Mouse (Mus musculus): ENCODE measurements around the gene Gm20662. TPM values are rescaled to one million over a fixed set of nuclear protein-coding genes. Genes with fewer than 3 reads are reported as not detected.
A peak's percentile ranks its signal among the peaks of the same experiment; 100 is the strongest.
"Not testable (repeated sequence)": the region's sequence is repeated elsewhere in the genome, so short reads cannot be mapped to it uniquely, and the experiment has no call there.

The Gm20662 gene
- total RNA-seq, 1 experiment from 2014 or later = 1.5 TPM

DNA sequence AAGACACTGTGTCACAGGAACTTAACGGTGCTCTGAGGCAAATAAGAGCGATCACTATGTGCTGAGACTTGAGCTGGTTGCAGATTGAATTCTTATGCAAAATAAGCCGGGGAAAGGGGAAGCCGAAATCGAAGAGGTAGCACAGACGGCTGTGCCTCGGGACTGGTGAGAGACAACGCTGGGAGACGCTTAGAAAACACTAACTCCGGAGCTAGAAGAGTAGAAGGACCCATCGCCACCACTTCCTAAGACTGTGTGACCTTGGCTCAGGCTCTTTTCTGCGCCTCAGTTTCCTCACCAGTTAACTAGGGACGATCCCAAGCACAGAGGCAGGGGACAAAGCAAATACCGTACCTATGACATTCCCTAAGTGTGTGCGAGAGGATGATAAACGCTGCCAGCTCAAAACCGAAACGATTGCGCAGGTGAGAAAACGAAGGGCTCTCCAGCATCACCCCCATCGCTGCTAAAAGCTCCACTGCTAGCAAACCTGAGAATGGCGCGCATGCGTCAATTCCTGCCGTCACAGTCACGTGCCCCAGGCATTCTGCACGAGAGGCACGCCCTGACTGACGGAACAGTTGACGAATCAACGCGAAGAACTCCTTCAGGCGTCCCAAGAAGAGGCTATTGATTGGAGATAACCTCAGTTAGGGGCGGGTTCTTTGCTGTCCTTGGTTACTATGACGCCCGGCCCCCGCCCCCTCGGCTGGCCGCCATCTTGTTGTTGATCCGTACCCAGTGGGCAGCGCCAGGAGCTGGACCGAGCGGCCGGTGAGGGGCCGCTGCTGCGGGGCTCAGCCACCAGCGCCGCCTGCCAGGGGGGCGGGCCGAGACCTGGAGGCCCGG is 6.0 kb downstream of the Gm20662 start, which contains the start of gene Ip6k1:
TSS of gene Ip6k1 (plus strand) at position 580 of the 849 bp plus-strand sequence.
- ATAC-seq (replicated peaks; ENCODE audit: insufficient number of reproducible peaks, low FRiP score, low TSS enrichment, poor library complexity, severe bottlenecking) = peak; percentile 100

GRCm38 (mm10) chr9:108002778-108003530 is 6.8 kb downstream of the Gm20662 start:
- ATAC-seq (replicated peaks; ENCODE audit: insufficient number of reproducible peaks, low FRiP score, low TSS enrichment, poor library complexity, severe bottlenecking) = no peak

- ATAC-seq (replicated peaks; ENCODE audit: insufficient number of reproducible peaks, low FRiP score, low TSS enrichment, poor library complexity, severe bottlenecking) = no peak
Observed at GRCm38 (mm10) chr9:108003531-108003890, 7.4 kb downstream of the Gm20662 start.

DNA sequence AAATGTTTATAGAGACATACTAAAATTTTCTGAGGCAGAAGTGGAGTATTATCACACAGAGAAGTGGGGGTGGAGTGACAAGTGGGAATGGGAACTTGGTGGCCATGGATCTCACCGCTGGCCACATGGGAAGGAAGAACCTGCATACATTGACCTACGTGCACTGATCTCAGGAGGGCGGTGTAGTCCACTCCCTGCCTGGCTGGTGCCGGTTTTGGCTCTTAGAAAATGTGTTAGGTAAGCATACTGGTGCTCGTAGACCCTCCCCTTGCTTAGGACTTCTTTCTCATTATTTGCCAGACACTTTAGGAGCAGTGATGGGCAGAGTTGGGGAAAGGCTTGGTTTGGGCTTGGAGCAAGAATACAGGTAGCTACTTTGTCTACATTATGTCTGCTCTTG is 11.9 kb downstream of the Gm20662 start:
- ATAC-seq (replicated peaks; ENCODE audit: insufficient number of reproducible peaks, low FRiP score, low TSS enrichment, poor library complexity, severe bottlenecking) = no peak

DNA sequence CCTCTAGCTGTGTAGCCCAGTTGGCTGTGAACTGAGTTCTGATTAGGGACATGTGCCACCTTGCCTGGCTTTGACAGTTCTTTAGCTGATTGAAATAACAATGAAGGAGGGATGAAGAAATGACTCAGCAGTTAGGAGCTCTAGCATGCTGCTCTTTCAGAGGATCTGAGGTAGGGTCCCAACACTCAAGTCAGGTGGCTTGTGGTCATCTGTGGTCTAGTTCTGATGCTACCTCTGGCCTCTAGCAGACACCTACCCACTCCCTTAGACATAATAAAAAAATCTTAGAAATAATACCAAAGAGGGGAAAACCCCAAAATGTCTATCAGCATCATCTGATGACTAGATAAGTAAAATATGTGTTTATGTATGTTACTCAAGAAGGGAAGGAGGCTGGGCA is 14.2 kb downstream of the Gm20662 start:
- no peak for ATAC-seq (replicated peaks; ENCODE audit: insufficient number of reproducible peaks, low FRiP score, low TSS enrichment, poor library complexity, severe bottlenecking)

DNA sequence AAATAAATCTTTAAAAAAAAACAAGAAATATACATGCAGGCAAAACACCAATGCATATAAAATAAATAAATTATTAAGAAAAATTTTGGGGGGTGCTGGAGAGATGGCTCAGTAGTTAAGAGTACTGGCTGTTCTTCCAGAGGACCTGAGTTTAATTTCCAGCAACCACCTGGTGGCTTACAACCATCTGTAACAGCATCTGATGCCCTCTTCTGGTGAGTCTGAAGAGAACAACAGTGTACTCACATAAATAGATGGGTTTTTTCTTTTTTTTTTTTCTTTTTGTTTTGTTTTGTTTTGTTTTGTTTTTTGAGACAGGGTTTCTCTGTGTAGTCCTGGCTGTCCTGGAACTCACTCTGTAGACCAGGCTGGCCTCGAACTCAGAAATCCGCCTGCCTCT is 17.4 kb downstream of the Gm20662 start:
- ATAC-seq (replicated peaks; ENCODE audit: insufficient number of reproducible peaks, low FRiP score, low TSS enrichment, poor library complexity, severe bottlenecking) = not testable (repeated sequence)

GRCm38 (mm10) chr9:108017127-108017526 is 21.0 kb downstream of the Gm20662 start:
- ATAC-seq (replicated peaks; ENCODE audit: insufficient number of reproducible peaks, low FRiP score, low TSS enrichment, poor library complexity, severe bottlenecking) = no peak

DNA sequence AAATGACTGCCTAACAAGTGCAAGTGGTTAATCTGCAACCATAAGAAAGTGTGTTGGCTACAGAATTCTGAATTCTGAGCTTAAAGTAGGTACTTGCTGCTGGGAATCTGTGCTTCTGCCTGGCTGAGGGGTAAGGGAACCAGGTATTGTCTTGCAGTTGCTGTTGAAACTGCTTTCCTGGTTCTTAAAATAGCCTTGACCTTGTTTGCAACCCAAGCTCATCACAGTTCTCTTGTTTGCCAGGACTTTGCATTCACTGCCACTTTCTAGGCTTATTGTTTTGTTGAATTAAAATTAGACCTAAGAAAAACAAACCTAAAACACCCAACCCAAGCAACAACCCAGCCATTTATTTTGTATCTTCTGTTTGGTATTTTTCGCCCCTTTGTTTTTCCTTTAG is 24.6 kb downstream of the Gm20662 start:
- ATAC-seq (replicated peaks; ENCODE audit: insufficient number of reproducible peaks, low FRiP score, low TSS enrichment, poor library complexity, severe bottlenecking) = no peak

DNA sequence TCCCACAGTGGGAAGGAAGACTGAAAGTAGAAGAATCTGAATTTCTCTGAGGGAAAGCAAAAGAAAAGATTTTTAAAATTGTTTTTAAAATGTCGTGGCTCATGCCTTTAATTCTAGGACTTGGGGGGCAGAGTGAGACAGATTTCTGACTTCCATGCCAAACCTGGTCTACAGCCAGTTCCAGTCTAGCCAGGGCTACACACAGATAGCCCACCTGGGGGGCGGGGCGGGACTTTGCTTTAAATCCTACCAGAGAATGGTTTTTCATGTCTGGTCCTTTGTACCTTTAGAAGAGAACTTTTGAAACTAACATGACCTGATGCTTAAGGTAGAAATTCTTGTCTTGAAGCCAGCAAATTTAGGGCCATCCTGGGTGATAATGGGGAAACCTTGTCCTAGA is 27.1 kb downstream of the Gm20662 start:
- ATAC-seq (replicated peaks; ENCODE audit: insufficient number of reproducible peaks, low FRiP score, low TSS enrichment, poor library complexity, severe bottlenecking) = no peak

GRCm38 (mm10) chr9:108026584-108026983 is 30.4 kb downstream of the Gm20662 start:
- no peak for ATAC-seq (replicated peaks; ENCODE audit: insufficient number of reproducible peaks, low FRiP score, low TSS enrichment, poor library complexity, severe bottlenecking)

- no peak for ATAC-seq (replicated peaks; ENCODE audit: insufficient number of reproducible peaks, low FRiP score, low TSS enrichment, poor library complexity, severe bottlenecking)
Observed at GRCm38 (mm10) chr9:108027867-108028266, 31.7 kb downstream of the Gm20662 start.

GRCm38 (mm10) chr9:108032126-108032525 is 36.0 kb downstream of the Gm20662 start:
- ATAC-seq (replicated peaks; ENCODE audit: insufficient number of reproducible peaks, low FRiP score, low TSS enrichment, poor library complexity, severe bottlenecking) = no peak

DNA sequence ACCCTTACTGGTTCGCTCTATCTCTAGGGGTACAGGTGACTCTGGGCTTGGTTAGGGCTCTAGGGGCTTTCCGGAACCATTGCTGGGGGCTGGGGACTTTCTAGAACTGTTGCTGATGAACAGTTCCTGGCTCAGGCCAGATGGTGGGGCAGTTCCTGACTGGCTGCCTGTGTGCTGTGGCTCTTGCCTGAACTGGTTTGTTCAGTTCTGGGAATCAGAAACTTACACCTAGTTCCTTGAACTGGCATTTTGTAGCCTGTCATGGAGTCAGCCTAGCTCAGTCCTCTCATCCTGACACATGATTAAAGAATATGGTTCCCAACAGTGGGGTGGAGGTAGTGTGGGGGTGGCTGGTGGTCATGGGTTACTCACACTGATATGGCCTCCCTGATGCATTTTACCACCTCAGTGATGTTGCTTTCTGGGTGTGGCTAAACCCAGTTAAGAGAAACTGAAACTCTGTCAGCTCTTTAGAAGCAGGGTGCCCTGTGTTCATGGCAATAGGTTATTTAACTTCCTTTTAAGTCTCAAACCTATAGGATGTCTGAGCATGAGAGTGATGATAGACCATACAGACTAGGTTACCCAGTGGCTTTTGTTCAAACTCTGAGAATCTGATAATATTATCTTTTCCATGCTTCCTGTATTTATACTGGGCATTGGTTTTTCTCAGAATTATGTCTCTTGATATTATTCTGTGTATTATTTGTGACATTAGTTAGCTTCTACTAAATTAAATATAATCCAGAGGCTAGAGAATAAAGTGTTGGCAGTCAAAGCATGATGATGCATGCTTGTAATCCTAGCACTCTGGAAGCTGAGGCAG is 39.4 kb downstream of the Gm20662 start:
- no peak for ATAC-seq (replicated peaks; ENCODE audit: insufficient number of reproducible peaks, low FRiP score, low TSS enrichment, poor library complexity, severe bottlenecking)

GRCm38 (mm10) chr9:108044751-108045492 is 48.8 kb downstream of the Gm20662 start:
- ATAC-seq (replicated peaks; ENCODE audit: insufficient number of reproducible peaks, low FRiP score, low TSS enrichment, poor library complexity, severe bottlenecking) = no peak

DNA sequence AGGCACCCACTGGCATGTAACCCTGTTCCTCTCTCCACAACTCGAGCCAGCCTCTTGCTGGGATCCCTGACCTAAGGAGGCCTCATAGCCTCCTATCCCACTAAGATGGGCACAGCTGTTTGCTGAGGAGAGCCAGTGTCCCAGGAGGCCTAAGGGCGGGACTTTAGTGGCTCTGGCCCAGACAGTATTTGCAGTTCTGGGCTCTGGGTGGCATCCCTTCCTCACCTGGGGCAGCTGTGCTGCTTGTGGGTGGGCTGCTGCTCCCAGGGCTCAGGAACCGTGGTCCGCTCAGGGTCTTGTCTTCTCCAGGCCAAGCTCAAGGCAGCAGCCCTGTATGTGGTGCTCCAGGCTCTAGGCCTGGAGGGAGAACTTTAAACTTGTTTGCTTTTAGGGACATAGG is 50.4 kb downstream of the Gm20662 start:
- ATAC-seq (replicated peaks; ENCODE audit: insufficient number of reproducible peaks, low FRiP score, low TSS enrichment, poor library complexity, severe bottlenecking) = no peak

DNA sequence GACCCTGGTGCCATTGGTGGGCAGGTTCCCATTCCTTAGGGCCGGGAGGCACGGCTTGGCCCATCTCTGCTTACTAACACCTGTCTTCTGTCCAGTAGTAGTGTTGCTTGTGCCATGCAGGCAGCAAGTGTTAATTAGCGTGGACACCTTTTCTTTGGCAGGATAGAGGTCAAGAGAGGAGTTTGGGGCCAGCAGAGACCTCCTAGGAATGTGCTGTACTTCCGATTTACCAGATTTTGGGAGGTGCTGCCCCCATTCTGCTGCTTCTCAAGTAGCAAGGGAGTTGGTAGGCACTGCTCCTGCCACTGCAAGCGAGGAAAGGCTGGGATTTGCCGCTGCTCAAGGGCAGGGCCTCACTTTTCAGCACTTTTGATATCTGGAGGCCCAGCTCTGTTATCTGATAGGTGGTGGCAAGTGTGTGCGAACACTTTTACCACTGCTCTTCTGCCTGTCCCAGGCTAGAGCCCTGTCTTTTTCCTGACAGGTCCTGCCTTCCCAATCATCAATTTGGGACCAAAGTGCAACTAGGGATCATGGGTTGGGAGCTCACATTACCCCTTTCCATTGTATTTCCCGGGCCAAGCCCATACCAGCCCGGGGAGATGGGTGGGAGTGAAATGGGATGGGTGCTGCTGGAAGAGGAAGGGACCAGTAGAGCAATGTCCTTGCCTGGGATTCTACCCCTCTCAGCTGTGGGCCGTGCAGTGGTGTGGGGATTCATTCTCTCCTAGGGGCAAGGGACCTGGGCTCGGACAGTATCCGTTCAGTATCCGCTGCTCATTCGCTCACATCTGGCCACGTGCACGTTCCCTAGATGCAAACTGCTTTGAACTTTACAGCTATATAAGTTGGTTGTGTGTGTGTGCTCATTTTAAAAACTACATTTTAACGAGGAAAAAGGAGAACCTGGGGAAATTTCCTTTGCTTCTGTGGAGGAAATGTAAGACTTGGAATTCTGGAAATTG is 51.7 kb downstream of the Gm20662 start:
- ATAC-seq (replicated peaks; ENCODE audit: insufficient number of reproducible peaks, low FRiP score, low TSS enrichment, poor library complexity, severe bottlenecking) = no peak

DNA sequence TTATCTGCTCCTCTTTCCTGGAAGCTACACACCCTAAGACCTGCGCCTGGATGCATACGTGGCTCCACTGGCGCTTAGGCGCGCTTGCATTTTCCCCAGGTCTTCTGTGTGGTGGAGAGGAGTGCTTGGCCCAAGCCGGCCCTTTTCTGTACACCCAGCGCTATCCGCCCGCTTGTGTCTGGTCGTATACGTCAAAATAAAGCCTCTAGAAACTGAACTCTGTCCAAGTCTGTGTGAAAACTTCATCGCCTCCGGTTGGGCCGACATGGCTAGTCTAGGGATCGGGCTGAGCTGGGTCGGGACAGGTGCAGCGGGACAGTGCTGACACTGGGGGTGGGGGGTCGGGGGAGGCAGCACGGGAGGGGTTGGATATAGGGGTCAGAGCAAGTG is 52.4 kb downstream of the Gm20662 start:
- ATAC-seq (replicated peaks; ENCODE audit: insufficient number of reproducible peaks, low FRiP score, low TSS enrichment, poor library complexity, severe bottlenecking) = no peak

All from monocyte, adult 5-6 weeks (primary cell).